Mouse (Mus musculus) embryo, embryonic 11.5 days (tissue): ENCODE measurements around the gene Zfp637.
A peak's percentile ranks its signal among the peaks of the same experiment; 100 is the strongest.
"Not testable (repeated sequence)": the region's sequence is repeated elsewhere in the genome, so short reads cannot be mapped to it uniquely, and the experiment has no call there.

Experiments
- DNase-seq: peaks from one replicate; pipeline ENCODE4 v3.0.0-alpha.2; 2012; ENCODE audit warnings: low read depth, low spot score

Gene Zfp637

GRCm38 (mm10) chr6:117862899-117863620 is 22.1 kb downstream of the Zfp637 start:
- no peak for DNase-seq

DNA sequence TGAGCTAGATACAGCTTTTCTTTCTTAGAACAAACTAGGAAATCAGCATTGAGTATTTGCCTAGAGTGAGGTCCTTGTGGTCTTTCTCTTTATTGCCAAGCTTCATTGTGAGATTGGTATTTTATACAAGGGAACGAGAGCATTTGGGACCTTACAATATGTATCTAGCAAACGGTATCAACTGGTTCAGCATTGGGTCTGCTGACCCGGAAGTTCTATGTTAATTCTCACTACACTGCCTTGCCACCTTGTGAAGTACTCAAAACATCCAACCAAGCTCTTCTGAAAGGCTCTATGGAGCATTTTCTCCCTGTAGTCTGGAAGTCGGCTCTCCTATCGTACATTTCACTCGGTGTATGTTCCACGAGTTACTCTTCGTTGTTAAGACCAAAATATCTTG is 22.8 kb downstream of the Zfp637 start:
- DNase-seq: no peak

GRCm38 (mm10) chr6:117868187-117868586 is 27.2 kb downstream of the Zfp637 start:
- DNase-seq: no peak

- DNase-seq: no peak
Measured at GRCm38 (mm10) chr6:117871034-117871433, 30.1 kb downstream of the Zfp637 start.

- DNase-seq: not testable (repeated sequence)
Measured at GRCm38 (mm10) chr6:117873450-117873849, 32.5 kb downstream of the Zfp637 start.

DNA sequence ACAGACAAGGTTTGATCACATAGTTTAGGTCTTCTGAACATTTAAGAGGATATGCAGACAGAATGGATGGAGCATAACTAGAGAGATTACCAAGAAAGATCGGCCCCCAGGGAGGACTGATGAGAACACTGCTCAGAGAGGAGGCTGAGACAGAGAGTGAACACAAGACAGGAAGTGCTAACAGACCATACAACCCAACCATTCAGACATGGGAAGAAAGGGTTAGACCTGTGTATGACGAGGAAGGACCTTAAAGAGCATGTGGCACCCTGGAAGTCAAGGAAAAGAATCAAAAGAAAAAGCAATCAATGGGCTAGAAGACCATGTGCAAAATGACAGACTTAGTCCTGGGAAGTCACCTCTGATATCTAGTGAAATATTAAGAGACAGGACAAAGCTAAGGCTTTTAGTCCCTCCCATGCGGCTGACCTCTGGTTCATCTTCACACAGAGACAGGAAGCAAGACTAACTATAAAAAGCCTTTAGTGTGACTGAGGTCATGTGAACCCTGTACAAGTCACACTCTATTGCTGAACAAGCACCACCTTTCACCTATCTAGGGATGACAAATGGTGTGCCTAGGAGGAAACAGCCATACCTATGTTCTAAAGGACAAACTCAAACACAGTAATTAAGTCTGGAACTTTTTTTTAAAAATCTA is 33.8 kb downstream of the Zfp637 start:
- DNase-seq: no peak

DNA sequence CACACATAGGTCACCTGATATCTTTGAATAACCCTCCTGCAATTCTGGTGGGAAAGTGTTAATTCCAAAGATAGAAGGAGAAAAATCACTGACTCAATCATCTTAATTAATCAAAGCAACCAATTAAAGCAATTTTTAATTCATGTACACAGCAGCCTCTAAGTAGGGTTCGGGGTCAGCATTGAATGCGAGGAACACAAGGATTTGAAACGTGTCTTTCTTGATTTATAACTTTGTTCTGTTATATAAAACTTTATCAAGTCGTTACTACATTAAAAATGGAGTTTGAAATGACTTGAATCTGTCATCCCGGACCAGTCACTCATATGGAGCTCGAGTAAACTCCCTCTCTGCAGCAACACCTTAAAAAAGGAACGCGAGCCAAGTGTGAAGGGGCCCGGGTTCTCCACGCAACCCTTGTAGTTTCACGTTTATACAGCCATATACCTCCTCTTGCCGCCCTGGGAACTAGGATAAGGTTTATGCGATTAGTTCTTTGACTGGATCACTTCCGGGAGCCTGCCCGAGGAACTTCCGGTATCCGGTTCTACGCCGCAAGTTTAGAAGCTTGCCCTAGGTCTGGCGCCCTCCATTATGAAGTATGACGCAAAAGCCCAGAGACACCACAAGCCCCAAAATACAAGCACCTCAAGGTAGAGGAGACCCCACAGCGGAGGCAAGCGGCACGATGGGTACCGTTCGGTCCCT is 37.9 kb downstream of the Zfp637 start:
- DNase-seq: peak; percentile 82

DNA sequence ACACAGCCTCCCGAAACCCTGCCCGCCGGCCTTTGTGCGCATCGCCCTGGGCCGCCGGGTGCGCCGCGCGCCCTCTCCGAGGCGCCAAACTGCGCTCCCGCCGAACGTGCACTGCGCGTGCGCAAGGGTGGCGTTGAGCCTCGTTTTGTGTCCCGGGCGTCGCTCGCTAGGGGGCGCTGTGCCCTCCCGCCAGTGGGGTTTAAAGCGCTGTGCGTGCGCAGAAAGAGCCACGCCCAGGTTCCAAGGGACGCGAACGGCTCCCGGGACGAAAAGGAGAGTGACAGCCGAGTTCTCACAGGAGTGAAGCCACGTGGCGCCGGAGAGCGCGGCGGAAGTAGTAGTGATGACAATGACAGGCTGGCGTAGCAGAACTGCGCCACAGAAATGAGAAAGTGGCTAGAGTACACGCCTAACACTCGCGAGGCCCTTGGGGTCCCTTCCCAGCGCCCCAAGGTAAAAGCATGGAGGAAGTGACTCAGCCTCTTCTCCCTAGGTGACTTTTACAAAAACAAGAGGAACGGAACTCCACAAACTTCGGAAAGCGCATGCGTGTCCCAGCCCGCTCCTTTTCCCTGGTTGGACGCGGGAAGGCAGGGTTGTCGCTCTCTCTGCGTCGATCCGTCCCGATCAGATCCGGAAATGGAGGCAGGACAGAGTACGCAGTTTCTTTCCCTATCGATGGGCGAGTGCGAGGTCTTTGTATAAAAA is 38.6 kb downstream of the Zfp637 start:
- peak; percentile 99 for DNase-seq

DNA sequence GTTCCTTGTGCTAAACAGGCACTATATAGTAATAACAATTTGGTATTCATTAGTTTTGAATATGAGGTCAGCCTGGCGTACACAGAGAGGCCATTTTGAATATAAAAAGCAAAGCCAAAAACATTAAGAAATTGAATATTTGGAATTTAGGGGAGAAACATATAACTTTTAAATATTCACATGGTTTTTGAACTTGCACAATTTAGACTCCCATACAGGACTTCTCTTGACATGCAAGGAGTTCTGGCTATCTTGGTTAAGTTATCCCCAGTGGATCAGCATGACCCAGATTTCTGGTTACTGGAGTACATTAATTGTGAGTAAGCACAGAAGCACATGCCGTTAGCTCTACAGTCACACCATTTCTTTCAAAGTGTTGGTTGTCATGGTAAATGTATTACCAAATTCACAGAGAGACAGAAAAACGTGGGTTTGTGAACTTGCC is 39.4 kb downstream of the Zfp637 start:
- DNase-seq: no peak

- DNase-seq: no peak
Measured at GRCm38 (mm10) chr6:117881229-117881628, 40.2 kb downstream of the Zfp637 start.

GRCm38 (mm10) chr6:117881997-117882396 is 41.0 kb downstream of the Zfp637 start:
- DNase-seq: no peak

- no peak for DNase-seq
Measured at GRCm38 (mm10) chr6:117885943-117886342, 45.0 kb downstream of the Zfp637 start.

DNA sequence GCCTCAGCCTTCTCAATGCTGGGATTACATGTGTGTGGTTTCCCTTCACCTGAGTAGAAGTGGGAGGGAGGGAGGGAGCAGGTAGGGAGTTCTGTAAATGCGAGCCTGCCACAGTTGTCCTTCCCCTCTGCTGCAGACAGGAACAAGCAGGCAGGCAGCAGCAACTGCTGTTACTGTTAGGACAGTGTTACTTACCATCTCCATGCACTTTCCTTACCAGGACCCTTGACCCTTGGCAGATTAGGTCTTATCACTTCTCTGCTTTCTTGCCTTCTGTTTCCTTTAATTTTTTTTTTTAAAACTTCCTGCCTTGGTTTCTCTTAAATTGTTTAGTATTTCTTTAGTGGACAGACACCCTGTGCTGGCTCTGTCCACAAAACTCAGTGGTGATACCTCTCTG is 47.1 kb downstream of the Zfp637 start:
- DNase-seq: no peak

GRCm38 (mm10) chr6:117888642-117889096 is 47.7 kb downstream of the Zfp637 start:
- no peak for DNase-seq

DNA sequence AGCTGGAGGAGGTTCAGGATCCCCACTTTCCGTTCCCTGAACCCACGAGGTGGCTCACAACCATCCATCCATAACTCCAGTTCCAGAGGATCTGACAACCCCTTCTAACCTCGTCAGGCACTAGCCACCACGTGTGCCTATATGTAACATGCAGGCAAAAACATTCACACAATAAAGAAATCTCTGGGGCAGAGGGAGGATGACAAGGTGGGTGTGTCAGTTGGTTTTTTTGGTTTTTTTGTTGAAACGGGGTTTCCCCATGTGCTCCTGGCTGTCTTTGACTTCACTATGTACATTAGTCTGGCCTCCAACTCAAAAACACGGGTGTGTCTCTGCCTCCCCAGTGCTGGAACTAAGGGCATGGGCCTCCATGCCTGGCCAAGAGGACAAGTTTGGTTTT is 49.3 kb downstream of the Zfp637 start:
- no peak for DNase-seq

GRCm38 (mm10) chr6:117891369-117892160 is 50.6 kb downstream of the Zfp637 start:
- no peak for DNase-seq

DNA sequence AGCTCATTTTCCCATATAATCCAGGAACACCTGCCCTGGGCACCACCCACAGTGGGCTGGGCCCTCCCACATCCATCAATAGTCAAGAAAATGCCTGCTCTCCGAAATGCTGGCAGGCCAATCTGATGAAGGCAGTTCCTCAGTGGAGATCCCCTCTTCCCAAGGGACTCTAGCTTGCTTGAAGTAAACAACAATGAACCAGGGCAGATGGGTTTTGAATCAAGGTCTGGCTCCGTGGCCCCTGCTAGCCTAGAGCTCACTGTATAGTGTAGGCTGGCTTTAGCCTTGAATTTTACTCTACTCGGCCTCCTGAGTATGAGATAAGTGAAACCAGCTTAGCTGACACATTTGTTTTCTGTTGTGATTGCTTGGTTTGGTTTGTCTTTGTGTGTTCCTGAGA is 51.4 kb downstream of the Zfp637 start:
- DNase-seq: no peak

- no peak for DNase-seq
Measured at GRCm38 (mm10) chr6:117893435-117893834, 52.5 kb downstream of the Zfp637 start.
